Mouse (Mus musculus) gastrocnemius, adult 2 months (tissue): ENCODE measurements around the gene Lbx2. TPM values are rescaled to one million over a fixed set of nuclear protein-coding genes. Genes with fewer than 3 reads are reported as not detected.
A peak's percentile ranks its signal among the peaks of the same experiment; 100 is the strongest.

Source experiments
- DNase-seq: peaks from one replicate; pipeline ENCODE4 v3.0.0; 2022
- H3K27ac ChIP-seq: fragments of 200-600 bp; 2 replicates; pipeline ENCODE4 v1.8.1; 2022; ENCODE audit warnings: mild to moderate bottlenecking
- H3K4me3 ChIP-seq: fragments of 200-600 bp; 2 replicates; pipeline ENCODE4 v1.8.1; 2022; ENCODE audit warnings: mild to moderate bottlenecking, moderate library complexity
- CTCF ChIP-seq: fragments of 200-600 bp; IDR thresholded peaks from 2 replicates; pipeline ENCODE4 v1.8.1; 2022; ENCODE audit warnings: antibody characterized with exemption, mild to moderate bottlenecking, moderate library complexity
- intact Hi-C: fragments of 180-260 bp; cut with DNase I; formaldehyde crosslinking; loops from one replicate; pipeline ENCODE4 v1.15.1; 2025
- total RNA-seq, 2 experiments: library from RNA; stranded (reverse); gene quantifications; 2 replicates each; pipeline ENCODE4 v1.2.3; 2021

Lbx2 gene
- total RNA-seq, 2 experiments from 2014 or later, result 0.31 TPM; not detected in 1

DNA sequence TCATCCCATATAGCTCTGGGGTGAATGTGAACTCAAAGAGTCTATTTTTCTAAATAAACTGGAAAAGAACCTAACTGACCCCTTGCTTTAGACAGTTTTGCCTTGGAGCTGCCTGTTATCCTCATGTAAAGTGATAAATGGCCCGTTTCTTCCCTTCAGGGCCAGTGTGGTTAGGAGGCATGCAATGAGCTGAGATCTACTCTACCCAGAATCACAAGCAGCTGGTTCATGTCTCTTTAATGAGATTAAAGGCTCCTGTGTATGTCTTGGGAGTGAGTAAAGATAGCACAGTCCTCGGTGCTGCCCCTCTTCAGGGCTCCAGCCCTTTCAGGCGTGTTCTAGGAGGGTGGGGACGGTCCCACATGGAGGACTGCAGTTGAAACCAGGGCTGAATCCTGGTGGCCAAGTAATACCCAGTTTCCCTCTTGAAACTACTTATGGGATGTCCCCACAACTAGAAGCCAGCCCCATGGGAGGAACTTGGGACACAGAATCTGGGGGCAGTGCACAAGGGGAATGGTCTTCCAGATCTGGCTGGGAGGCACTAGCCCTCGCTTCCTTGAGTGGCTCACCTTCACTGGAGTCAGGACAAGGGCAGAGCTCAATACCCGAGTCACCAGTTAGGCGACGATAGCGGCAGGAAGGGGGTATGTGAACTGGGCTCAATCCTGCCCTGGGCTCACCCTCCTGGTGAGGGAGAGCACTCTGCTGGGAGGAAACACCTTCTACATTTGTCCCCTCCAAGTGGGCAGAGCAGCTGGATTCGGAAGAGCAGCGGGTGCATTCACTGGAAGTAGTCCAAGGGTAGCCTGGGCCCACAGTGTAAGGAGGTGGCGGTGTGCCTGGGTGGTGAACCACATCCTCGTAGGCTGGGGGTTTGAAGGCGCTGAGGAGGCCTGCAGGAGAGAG lies 32.9 kb downstream of the Lbx2 start:
- intact Hi-C loops, result loop anchor here (2.0 kb wide), 1 partner anchor 38 kb away; the partner anchor contains the start of genes 1700003E16Rik and Wdr54
- DNase-seq, result peak; percentile 28
- H3K27ac ChIP-seq, result no peak overlapping the region
- no peak overlapping the region for H3K4me3 ChIP-seq
- no peak for TF ChIP-seq CTCF

DNA sequence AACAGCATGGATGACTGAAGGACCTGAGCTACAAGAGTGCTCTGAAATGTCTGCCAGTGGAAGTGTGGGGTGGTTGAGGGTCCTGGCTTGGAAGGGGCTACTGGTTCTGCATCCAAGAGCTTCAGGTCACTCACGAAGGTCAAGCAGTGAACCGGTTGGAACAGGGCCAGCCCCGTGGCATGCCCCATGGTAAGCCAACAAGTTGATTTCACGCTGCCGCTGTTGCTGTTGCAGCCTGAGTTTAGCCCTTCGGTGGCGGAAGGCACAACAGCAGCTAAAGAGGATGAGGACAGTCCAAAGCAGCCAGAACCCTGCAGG lies 33.5 kb downstream of the Lbx2 start:
- DNase-seq, result no peak
- Histone ChIP-seq H3K4me3 (no peak overlapping the region), H3K27ac (no peak overlapping the region)
- intact Hi-C loops, result loop anchor here (2.0 kb wide), 1 partner anchor 37 kb away; the partner anchor contains the start of genes 1700003E16Rik and Wdr54
- TF ChIP-seq CTCF, result no peak

DNA sequence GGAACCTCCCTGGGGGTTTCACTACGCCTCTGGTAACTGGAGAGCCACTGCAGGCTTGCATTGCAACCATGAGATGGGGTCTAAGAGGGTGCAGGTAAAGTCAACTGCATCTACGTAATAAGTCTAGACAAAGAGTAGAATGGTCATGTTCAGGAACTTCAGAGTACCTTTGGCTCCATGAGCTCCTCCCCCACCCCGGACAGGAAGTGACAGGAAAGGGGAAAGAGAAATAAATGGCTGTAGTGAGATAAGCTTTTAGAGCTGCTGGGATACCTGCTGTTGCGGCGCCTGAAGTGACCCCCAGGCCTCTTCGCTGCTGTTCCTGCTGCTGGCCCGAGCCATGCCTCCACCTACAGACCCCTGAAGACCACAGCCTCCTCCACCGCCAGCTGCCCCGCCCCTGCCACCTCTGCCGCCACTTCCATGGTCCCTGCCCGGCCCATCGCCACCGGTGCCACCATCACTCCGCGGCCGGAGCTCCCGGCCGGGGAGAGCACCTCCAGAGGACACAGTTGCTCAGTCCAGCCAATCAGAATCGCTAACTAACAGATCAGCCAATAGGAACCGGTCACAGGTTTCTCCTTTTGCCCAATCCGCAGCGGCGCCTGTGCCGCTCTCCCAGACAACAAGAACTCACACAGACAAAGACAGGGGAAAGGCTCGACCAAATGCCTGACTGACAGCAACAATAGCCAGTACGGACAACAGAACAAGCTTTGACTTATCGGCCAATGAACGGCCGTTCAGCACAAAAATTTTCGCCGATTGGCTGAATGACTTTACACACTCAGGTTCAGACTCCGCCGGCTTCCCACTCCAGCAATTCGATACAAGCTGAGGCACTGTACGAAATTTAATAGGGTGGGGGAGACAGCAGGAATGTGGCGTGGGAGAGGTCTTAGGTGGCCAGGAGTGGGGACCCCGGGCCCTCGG lies 35.0 kb downstream of the Lbx2 start, which contains the start of gene Wbp1:
Gene Wbp1, minus strand, starts transcription at position 630 of the 933 bp plus-strand sequence.
- intact Hi-C loops, result no loop called here
- peak; percentile 94 for DNase-seq
- H3K4me3 ChIP-seq, result peak within 1 kb of the TSS; percentile 89
- peak; percentile 12; the same call in 1 of the 2 replicates for TF ChIP-seq CTCF
- peak within 1 kb of the TSS; percentile 87 for H3K27ac ChIP-seq

DNA sequence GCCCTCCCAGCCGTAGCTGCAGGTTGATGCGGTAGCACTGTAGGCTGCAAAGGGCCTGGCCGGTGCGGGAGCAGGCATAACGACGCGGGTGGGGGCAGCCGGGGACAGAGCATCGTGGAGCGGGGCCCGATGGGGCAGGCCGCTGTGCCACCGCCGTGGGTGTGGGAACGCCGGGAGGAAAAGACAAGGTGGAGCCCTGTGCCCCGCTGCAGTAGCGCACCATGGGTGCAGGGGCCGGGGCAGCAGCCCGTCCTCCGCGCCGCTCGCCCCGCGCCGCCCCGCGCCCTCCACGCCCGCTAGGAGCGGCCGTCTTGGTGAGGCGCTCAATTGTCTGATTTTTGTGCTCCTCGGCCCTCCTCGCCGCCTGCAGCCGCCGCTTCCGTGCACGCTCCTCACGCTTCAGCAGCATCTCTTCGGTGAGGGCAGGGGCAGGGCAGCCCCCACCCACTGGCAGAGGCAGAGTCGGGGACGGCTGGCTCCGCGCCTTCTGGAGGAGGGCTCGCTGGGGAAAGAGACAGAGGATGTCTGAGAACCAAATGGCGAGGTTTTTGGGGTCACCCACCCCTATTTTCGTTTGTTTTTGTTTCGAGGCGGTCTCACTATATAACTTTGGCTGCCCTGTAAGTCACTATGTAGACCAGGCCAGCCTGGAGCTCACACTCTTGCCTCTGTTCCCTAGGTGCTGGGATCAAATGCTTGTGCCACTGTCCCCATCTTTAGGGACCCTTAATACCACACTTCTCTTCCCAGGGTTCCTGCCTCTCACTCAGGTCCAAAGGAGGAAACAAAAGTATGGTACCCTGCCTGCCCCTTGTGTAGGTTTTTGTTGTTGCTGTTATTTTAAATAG lies 35.9 kb downstream of the Lbx2 start:
- TF ChIP-seq CTCF, result no peak
- intact Hi-C loops, result no loop called here
- no peak for DNase-seq
- H3K4me3 ChIP-seq, result peak overlapping the region; percentile 89
- peak overlapping the region; percentile 87 for H3K27ac ChIP-seq

DNA sequence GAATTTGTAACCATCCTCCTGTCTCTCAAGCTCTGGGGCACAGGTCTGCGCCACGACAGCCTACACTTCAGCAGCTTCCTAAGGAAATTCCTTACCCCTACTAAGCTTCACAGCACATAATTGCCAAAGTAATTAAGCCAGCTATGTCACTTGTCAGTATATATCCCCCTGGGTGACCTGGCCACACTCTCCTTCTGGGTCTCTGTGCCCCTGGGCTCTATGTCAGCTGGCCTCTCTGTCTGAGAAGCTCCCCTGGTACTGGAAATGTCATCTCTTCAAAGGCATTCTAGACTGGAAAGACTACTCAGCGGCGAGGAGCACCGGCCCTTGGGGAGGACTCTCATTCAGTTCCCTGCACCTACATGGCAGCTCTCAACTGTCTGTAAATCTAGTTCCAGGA lies 36.8 kb downstream of the Lbx2 start:
- intact Hi-C loops, result no loop called here
- Histone ChIP-seq H3K4me3 (no peak overlapping the region), H3K27ac (no peak overlapping the region)
- TF ChIP-seq CTCF, result no peak
- DNase-seq, result peak; percentile 12

DNA sequence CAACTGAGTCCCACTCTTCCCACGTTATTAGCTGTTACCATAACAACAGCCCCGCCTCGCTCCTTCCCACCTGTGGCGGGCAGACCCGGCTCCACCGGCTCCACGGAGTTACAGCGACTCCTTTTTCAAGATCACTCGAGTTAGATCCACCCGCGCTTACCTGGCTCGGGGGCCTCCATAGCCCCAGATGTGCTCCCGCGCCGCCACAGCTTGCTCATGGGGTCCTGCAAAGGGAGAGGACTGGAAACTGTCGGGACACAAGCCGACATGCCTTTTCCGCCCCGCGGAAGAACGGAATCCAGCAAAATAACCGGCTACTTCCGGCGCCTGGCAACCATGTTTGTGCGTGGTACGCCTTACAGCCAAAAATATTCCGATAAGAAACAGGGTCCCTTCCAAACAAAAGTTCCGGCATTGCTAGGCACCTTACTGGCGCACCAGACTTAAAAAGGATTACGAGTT lies 38.7 kb downstream of the Lbx2 start:
- intact Hi-C loops, result no loop called here
- TF ChIP-seq CTCF, result no peak

DNA sequence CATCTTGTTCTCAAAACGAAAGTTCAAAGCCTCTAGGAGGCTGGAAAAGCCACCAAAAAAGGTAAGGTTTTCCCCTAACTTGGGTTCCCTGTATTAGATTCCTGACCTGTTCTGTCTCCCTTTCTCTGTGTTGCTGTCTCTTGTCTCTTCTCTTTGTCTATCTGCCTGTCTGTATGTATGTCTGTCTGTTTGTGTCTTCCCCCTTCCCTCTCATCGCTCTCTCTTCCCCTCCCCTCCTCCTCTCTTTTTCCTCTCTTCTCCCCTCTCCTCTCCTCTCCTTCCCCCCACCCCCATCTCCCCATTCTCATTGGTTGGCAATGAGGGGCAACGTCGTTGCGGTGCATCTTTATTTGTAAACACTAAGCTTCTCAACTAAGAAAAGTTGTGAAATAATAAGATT lies 39.2 kb downstream of the Lbx2 start, which contains the start of gene Ino80b:
Gene Ino80b, minus strand, starts transcription at position 101 of the 400 bp plus-strand sequence.
- peak within 1 kb of the TSS; percentile 91 for H3K27ac ChIP-seq
- no peak for DNase-seq
- intact Hi-C loops, result no loop called here
- TF ChIP-seq CTCF, result no peak
- H3K4me3 ChIP-seq, result peak within 1 kb of the TSS; percentile 84

More for the DNA sequence above, 38.7 kb downstream of the Lbx2 start:
- DNase-seq, result peak; percentile 93
- Histone ChIP-seq H3K27ac (peak overlapping the region; percentile 91), H3K4me3 (peak overlapping the region; percentile 84)

DNA sequence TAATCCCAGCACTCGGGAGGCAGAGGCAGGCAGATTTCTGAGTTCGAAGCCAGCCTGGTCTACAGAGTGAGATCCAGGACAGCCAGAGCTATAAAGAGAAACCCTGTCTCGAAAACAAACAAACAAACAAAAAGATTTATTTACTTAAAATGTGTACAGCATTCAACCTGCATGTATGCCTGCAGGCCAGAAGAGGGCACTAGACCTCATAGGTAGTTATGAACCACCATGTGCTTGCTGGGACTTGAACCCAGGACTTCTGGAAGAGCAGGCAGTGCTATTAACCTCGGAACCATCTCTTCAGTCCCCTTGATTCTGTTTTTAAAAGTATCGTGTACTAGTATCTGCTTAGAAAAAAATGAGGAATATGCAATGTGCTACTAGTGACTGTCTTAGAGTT lies 41.3 kb downstream of the Lbx2 start:
- H3K4me3 ChIP-seq, result no peak overlapping the region
- TF ChIP-seq CTCF, result peak; percentile 52
- no peak overlapping the region for H3K27ac ChIP-seq
- DNase-seq, result peak; percentile 2
- intact Hi-C loops, result no loop called here

DNA sequence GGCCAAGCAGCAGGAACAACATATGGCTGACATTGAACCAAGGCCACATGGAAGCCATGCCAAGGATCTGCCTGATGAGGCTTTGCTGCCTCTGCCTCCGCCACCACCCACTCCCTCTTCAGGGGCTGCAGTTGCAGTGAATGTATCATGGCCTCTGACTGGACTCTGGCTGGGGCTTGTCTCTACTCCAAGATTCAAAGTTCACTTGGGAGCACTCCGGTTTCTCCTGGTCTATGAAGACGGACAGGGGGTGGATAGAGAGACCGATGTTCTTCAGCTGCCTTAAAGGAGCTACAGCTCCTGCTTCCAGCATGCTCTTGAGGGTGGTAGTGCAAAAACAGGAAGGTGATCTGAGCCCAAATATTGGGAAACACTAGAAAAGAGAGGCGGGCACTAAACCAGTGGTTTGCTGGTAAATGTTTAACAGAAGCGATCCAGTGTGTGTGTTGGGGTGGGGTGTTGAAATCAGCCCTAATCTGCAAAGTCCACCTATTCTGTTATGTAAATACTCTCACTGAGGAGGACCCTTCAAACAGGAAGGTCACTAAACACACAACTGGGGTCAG lies 45.4 kb downstream of the Lbx2 start:
- TF ChIP-seq CTCF, result no peak
- Histone ChIP-seq H3K27ac (peak overlapping the region; percentile 13; the same call in 1 of the 2 replicates), H3K4me3 (no peak overlapping the region)
- intact Hi-C loops, result no loop called here
- peak; percentile 13 for DNase-seq

DNA sequence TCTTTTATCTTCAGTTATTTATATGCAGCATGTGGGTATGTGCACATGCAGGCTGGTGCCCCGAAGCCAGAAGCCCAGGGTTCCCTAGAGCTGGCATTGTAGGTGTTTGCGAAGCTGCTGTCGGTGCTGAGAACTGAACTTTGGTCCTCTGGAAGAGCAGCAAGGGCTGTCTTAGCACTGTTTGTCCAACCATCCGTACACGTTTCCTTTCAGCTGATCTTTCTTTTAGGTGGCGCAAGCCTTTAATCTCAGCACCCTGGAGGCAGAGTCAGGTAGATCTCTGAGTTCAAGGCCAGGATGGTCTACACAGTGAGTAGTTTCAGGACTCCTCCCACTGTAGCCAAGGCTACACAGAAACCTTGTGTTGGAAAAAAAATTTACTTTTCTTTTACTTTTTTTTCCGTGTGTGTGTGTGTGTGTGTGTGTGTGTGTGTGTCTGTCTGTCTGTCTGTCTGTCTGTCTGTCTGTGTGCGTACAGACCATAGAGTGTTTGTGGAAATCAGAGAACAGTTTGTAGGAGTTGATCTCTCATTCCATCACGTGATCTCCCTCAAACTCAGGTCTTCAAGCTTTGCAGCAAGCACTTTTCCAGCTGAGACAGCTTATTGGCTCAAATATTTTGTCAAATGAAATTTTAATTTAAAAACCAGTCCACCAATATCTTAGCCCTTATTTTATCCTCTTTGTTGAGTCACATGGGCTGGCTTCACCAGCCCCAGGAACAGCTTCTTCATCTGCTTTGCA lies 46.2 kb downstream of the Lbx2 start:
- TF ChIP-seq CTCF, result no peak

DNA sequence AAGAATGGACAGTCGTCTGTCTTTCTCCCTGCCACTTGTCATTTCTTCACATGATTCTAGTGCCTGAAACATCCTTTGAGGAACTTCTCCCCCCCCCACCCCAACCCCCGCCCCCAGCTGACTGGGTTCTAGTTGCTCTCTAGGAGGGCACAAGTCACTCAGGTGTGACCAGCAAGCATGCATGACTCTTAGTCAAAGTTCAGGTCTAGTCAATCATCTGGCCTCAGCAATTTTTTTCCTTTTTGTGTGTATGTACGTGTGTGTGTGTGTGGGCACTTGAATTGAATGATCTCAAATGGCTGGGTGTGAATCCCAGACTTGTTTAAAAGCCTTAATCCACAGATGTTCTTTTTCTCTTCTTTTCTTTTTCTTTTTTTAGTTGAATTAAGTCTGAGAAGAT lies 48.1 kb downstream of the Lbx2 start:
- no peak for DNase-seq
- H3K27ac ChIP-seq, result no peak overlapping the region
- TF ChIP-seq CTCF, result no peak
- intact Hi-C loops, result no loop called here
- H3K4me3 ChIP-seq, result no peak overlapping the region

More for the DNA sequence above, 46.2 kb downstream of the Lbx2 start:
- peak; percentile 4 for DNase-seq
- Histone ChIP-seq H3K27ac (peak overlapping the region; percentile 13; the same call in 1 of the 2 replicates), H3K4me3 (no peak overlapping the region)
- intact Hi-C loops, result no loop called here
